Comparison of ENCODE assay signal across 12 mouse cellular contexts in genomic region chr2:92692623-92693022, GRCm38 (mm10).
DNase-seq lines count a peak whose midpoint lies in the region; ATAC-seq and TF ChIP-seq lines count a peak whose summit lies in the region.
"Had no signal": no experiment of that assay in that cellular context is flagged by ENCODE, and none has a peak within 500 bp of the region (broad histone marks: within the 10 kb centered on the region; RNA-seq: fewer than 3 reads in every experiment).

No protein-coding gene starts in this region.

- TF ChIP-seq CTCF in intestine, postnatal 0 days (IDR thresholded peaks at IDR 0.05; ENCODE audit: low read depth): peak; percentile 38; the same call in 1 of the 2 replicates

- no peak for ATAC-seq in intestine, postnatal 0 days
- no peak for ATAC-seq in intestine, embryonic 15.5 days

- peak; percentile 8 for DNase-seq in adrenal gland, postnatal 10 days
- no peak for DNase-seq in adrenal gland, adult 8-10 months
- DNase-seq in NIH3T3 (ENCODE audit: low read depth): peak; percentile 14
- DNase-seq in left cerebral cortex, postnatal 36 days (ENCODE audit: low spot score in 2 of 2): peak; percentile 55 to 59
- DNase-seq in spleen, adult 18-20 months: no peak
- no peak for DNase-seq in testis, postnatal 10 days (ENCODE audit: low spot score)
- DNase-seq: kidney, postnatal 10 days had no signal

- no peak overlapping the region for H3K4me3 ChIP-seq in intestine, postnatal 0 days (ENCODE audit: low read depth, low read length)
- H3K4me3 ChIP-seq in intestine, embryonic 15.5 days (replicated peaks): no peak overlapping the region
- H3K4me3 ChIP-seq: forebrain, embryonic 10.5 days; limb, embryonic 15.5 days; midbrain, embryonic 12.5 days had no signal

- H3K9ac ChIP-seq in intestine, postnatal 0 days (ENCODE audit: low read depth, low read length): no peak overlapping the region
- H3K9ac ChIP-seq in intestine, embryonic 15.5 days: no peak overlapping the region
- H3K9ac ChIP-seq: limb, embryonic 15.5 days; midbrain, embryonic 12.5 days had no signal

- intact Hi-C loops in left cerebral cortex, postnatal 36 days (cut with DNase I): loop anchor here (5.0 kb wide), 2 partner anchors 85 to 200 kb away; no protein-coding TSS in a partner anchor

- no peak overlapping the region for H3K27ac ChIP-seq in intestine, postnatal 0 days (ENCODE audit: low read depth, low read length)
- no peak overlapping the region for H3K27ac ChIP-seq in intestine, embryonic 15.5 days
- H3K27ac ChIP-seq: forebrain, embryonic 10.5 days; limb, embryonic 15.5 days; midbrain, embryonic 12.5 days had no signal

- H3K9me3 ChIP-seq in intestine, postnatal 0 days (ENCODE audit: control insufficient read depth): no peaks in the 10 kb centered on the region
- no peaks in the 10 kb centered on the region for H3K9me3 ChIP-seq in intestine, embryonic 15.5 days
- H3K9me3 ChIP-seq: forebrain, embryonic 10.5 days; limb, embryonic 15.5 days; midbrain, embryonic 12.5 days had no signal

- no peak overlapping the region for H3K4me2 ChIP-seq in intestine, postnatal 0 days (replicated peaks; ENCODE audit: low read depth)
- H3K4me2 ChIP-seq in intestine, embryonic 15.5 days (replicated peaks): no peak overlapping the region
- H3K4me2 ChIP-seq: limb, embryonic 15.5 days; midbrain, embryonic 12.5 days had no signal

- no peaks in the 10 kb centered on the region for H3K36me3 ChIP-seq in intestine, postnatal 0 days (ENCODE audit: control insufficient read depth, insufficient read depth)
- H3K36me3 ChIP-seq in intestine, embryonic 15.5 days: no peaks in the 10 kb centered on the region
- H3K36me3 ChIP-seq: forebrain, embryonic 10.5 days; limb, embryonic 15.5 days; midbrain, embryonic 12.5 days had no signal

- WGBS in intestine, postnatal 0 days: 70% methylated on average over 1 of the region's 1 CpGs
- WGBS in intestine, embryonic 15.5 days: 70% methylated on average over 1 of the region's 1 CpGs

- no peaks in the 10 kb centered on the region for H3K4me1 ChIP-seq in intestine, postnatal 0 days (replicated peaks; ENCODE audit: control insufficient read depth, insufficient read depth, low read length)
- H3K4me1 ChIP-seq in intestine, embryonic 15.5 days (replicated peaks): no peaks in the 10 kb centered on the region
- H3K4me1 ChIP-seq: limb, embryonic 15.5 days had no signal

- no peaks in the 10 kb centered on the region for H3K27me3 ChIP-seq in intestine, postnatal 0 days (replicated peaks; ENCODE audit: control insufficient read depth, insufficient read depth, low read length)
- no peaks in the 10 kb centered on the region for H3K27me3 ChIP-seq in intestine, embryonic 15.5 days (replicated peaks)
- H3K27me3 ChIP-seq: limb, embryonic 15.5 days had no signal

Comparison
In these comparisons a context has a peak if more than half of its experiments do, and no peak if none do; other contexts are left out.
1. DNase-seq: peak in adrenal gland, postnatal 10 days (single experiment), NIH3T3 (single experiment) and left cerebral cortex, postnatal 36 days (2 of 2); none in adrenal gland, adult 8-10 months (single experiment), spleen, adult 18-20 months (0 of 2) and testis, postnatal 10 days (single experiment).